Mouse (Mus musculus): ENCODE measurements around the gene Dnaaf3. TPM values are rescaled to one million over a fixed set of nuclear protein-coding genes. Genes with fewer than 3 reads are reported as not detected.

Gene Dnaaf3
- polyA plus RNA-seq, 1 experiment, result 0.03 TPM

GRCm38 (mm10) chr7:4492284-4493224 is 39.7 kb downstream of the Dnaaf3 start:
- TF ChIP-seq GATA1 (IDR thresholded peaks at IDR 0.05; ENCODE audit: low read length), result no peak

DNA sequence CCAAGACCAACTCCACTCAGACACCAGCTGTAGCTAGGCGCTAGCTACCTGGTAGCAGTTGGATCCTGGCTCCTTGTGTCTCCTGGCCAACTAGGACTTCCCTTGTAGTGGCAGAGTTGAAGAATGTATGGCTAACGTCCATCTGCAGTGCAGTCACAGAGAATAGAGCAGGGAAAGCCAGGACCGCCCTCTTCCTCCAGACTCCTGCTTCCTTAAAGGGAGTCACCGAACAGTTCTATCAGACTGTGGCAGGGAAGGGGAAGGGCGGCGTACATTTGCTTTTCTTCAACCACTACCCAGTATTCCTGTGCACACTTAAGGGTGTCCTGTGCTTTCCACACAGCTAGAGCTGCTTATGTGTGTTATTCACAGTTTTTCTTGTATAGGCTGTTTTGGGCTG is 40.9 kb downstream of the Dnaaf3 start:
- no peak for TF ChIP-seq GATA1 (IDR thresholded peaks at IDR 0.05; ENCODE audit: low read length)

GRCm38 (mm10) chr7:4482281-4482680 is 50.0 kb downstream of the Dnaaf3 start:
- no peak for TF ChIP-seq GATA1 (IDR thresholded peaks at IDR 0.05; ENCODE audit: low read length)

DNA sequence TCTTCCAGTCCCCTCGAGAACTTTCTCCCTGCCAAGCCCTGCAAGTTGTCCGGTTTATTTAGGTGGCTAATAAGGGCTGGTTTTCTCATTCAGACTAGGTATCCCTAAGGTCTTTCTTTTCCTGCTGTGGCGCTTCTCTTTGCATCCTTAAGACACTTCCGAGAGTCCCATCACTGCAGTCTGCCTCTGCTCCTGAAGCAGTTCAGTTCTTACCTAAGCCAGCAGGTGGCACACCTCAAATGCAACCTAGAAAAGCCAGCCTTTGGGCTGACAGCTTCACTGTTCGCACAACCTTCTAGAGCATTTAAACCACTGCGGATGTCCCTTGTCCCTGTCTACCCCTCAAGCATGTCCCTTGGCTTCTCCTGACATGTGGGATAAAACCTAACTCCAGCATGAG is 52.6 kb downstream of the Dnaaf3 start:
- TF ChIP-seq GATA1 (IDR thresholded peaks at IDR 0.05; ENCODE audit: low read length), result no peak

DNA sequence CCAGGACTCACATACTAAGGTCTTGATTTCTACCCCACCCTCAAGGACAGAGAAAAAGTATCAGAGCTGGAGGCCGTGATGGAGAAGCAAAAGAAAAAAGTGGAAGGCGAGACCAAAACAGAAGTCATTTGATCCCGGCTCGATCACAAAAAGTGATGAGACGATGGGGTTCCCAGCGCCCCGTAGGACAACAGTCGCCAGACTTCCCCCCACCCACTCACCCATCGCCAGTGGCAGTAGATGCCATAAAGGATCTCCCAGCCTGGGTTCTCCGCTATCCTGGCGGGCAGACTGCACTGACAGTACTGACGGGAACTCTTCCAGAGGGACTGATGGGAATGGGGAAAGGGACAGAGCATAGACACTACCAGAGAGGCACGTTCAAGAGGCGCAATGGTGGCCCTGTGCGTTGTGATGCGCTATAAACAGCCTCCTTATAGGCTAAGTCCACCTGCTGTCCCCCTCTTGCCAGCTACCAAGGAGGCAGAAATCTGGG is 53.4 kb downstream of the Dnaaf3 start:
- TF ChIP-seq GATA1 (IDR thresholded peaks at IDR 0.05; ENCODE audit: low read length), result no peak

GRCm38 (mm10) chr7:4478021-4478795 is 54.0 kb downstream of the Dnaaf3 start:
- TF ChIP-seq GATA1 (IDR thresholded peaks at IDR 0.05; ENCODE audit: low read length), result no peak

DNA sequence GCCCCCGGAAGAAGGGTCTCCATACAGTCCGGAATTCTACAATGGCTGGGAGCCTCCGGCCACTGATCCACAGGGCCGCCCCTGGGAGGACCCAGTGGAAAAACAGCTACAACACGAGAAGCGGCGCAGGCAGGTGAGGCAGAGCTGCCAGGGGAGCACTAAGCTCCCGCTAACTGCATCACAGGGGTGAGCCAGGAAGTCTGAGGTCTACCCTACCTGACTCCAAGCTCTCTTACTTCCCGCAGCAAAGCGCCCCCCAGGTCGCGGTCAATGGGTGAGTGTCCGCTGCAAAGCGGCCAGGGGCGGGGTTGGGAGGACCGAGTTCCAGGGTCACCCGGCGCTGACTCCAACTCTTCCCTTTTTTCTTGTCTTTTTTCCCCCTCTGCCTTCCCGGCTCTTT is 58.3 kb downstream of the Dnaaf3 start:
- TF ChIP-seq GATA1 (IDR thresholded peaks at IDR 0.05; ENCODE audit: low read length), result no peak

Other genes starting within 250 kb of the Dnaaf3 start
- gene Ncr1, start 194.7 kb downstream of the Dnaaf3 start, polyA plus RNA-seq (2012), result not detected in 2 replicates
- gene Gp6, start 134.7 kb downstream of the Dnaaf3 start, polyA plus RNA-seq (2012), result not detected in 2 replicates
- gene Rdh13, start 86.8 kb downstream of the Dnaaf3 start, polyA plus RNA-seq (2012), result 7.2 and 8.9 TPM in 2 replicates
- gene Eps8l1, start 71.8 kb downstream of the Dnaaf3 start, polyA plus RNA-seq (2012), result not detected in 2 replicates
- 166 and 206 TPM in 2 replicates for gene Ppp1r12c, start 30.8 kb downstream of the Dnaaf3 start, polyA plus RNA-seq (2012)
- 0.11 and 0.14 TPM in 2 replicates for gene Tnnt1, start 16.1 kb downstream of the Dnaaf3 start, polyA plus RNA-seq (2012)
- gene Tnni3, start 8.2 kb downstream of the Dnaaf3 start, polyA plus RNA-seq (2012), result 0.81 and 1.2 TPM in 2 replicates
- gene Syt5, start 15.1 kb upstream of the Dnaaf3 start, polyA plus RNA-seq (2012), result not detected in 2 replicates
- not detected in 2 replicates for gene Ptprh, start 71.6 kb upstream of the Dnaaf3 start, polyA plus RNA-seq (2012)
- gene Tmem86b, start 99.0 kb upstream of the Dnaaf3 start, polyA plus RNA-seq (2012), result 2.8 and 3.7 TPM in 2 replicates
- 272 and 281 TPM in 2 replicates for gene Ppp6r1, start 126.6 kb upstream of the Dnaaf3 start, polyA plus RNA-seq (2012)
- 234 and 302 TPM in 2 replicates for gene Hspbp1, start 152.6 kb upstream of the Dnaaf3 start, polyA plus RNA-seq (2012)
- not detected in 2 replicates for gene Brsk1, start 158.2 kb upstream of the Dnaaf3 start, polyA plus RNA-seq (2012)
- gene Tmem150b, start 192.8 kb upstream of the Dnaaf3 start, polyA plus RNA-seq (2012), result 0.04 TPM in 1 of 2 replicates, not detected in the other
- 474 and 610 TPM in 2 replicates for gene Kmt5c, start 207.7 kb upstream of the Dnaaf3 start, polyA plus RNA-seq (2012)
- 125 and 159 TPM in 2 replicates for gene Cox6b2, start 220.6 kb upstream of the Dnaaf3 start, polyA plus RNA-seq (2012)
- gene Fam71e2, start 238.8 kb upstream of the Dnaaf3 start, polyA plus RNA-seq (2012), result not detected in 2 replicates